Mouse (Mus musculus) hindbrain, embryonic 16.5 days (tissue): ENCODE data around the gene Samd14. TPM values are rescaled to one million over a fixed set of nuclear protein-coding genes. Genes with fewer than 3 reads are reported as not detected.

Experiments
- ATAC-seq: fragments of 200-750 bp; cut with Nextera tagmentation; 2 replicates; pipeline ENCODE4 v1.8.0; 2017; ENCODE audit warnings: moderate TSS enrichment, moderate library complexity
- H3K27ac ChIP-seq: fragments of 300-500 bp; sonication (generic); 2 replicates; pipeline ENCODE4 v1.5.1; 2014; ENCODE audit warnings: low read depth, mild to moderate bottlenecking, control low read depth, low read length, moderate library complexity
- H3K27me3 ChIP-seq: fragments of 300-500 bp; sonication (generic); replicated peaks from 2 replicates; pipeline ENCODE4 v1.6.1; 2014; ENCODE audit warnings: low read length; ENCODE audit not compliant: control insufficient read depth, insufficient read depth
- H3K36me3 ChIP-seq: fragments of 300-500 bp; sonication (generic); 2 replicates; pipeline ENCODE4 v1.6.1; 2014; ENCODE audit warnings: mild to moderate bottlenecking, low read length, moderate library complexity, mixed read lengths; ENCODE audit not compliant: control insufficient read depth, insufficient read depth
- H3K4me1 ChIP-seq: fragments of 300-500 bp; sonication (generic); 2 replicates; pipeline ENCODE4 v1.6.1; 2014; ENCODE audit warnings: low read depth, low read length; ENCODE audit not compliant: control insufficient read depth, insufficient read depth
- H3K4me2 ChIP-seq: fragments of 300-500 bp; sonication (generic); 2 replicates; pipeline ENCODE4 v1.6.1; 2014; ENCODE audit warnings: mild to moderate bottlenecking, low read length, control low read depth, moderate library complexity
- H3K4me3 ChIP-seq: fragments of 300-500 bp; sonication (generic); 2 replicates; pipeline ENCODE4 v1.5.1; 2014; ENCODE audit warnings: mild to moderate bottlenecking, low read length, control low read depth, moderate library complexity
- H3K9ac ChIP-seq: fragments of 300-500 bp; sonication (generic); 2 replicates; pipeline ENCODE4 v1.6.1; 2014; ENCODE audit warnings: low read depth, mild to moderate bottlenecking, control low read depth, low read length, moderate library complexity
- H3K9me3 ChIP-seq: fragments of 300-500 bp; sonication (generic); 2 replicates; pipeline ENCODE4 v1.6.1; 2014; ENCODE audit warnings: mild to moderate bottlenecking, low read length, moderate library complexity; ENCODE audit not compliant: control insufficient read depth
- WGBS: fragments of 180-500 bp; shearing (Covaris S2); extraction: QIAGEN DNeasy Blood & Tissue Kit; methylation state at CpG from one replicate; pipeline ENCODE4 v1.1.7; 2014; 5-methylcytosine and 5-hydroxymethylcytosine counted together
- polyA plus RNA-seq: library from polyadenylated mRNA; unstranded; fragments of >200 nt; fragmentation: Nextera tagmentation; extraction: Ambion mirVana; gene quantifications from 2 replicates; pipeline ENCODE4 v1.2.1, GENCODE M21; 2015

The Samd14 gene
- polyA plus RNA-seq, 1 experiment from 2014 or later = 160 TPM

GRCm38 (mm10) chr11:95001584-95002347 lies 7.9 kb upstream of the Samd14 start:
- peaks cover 26% of the 10 kb centered on the region for H3K4me1 ChIP-seq
- WGBS = 86% methylated on average over 21 of the region's 21 CpGs
- peaks cover 44% of the 10 kb centered on the region for H3K36me3 ChIP-seq
- H3K9me3 ChIP-seq = no peaks in the 10 kb centered on the region
- H3K4me2 ChIP-seq = no peak overlapping the region
- H3K27ac ChIP-seq = no peak overlapping the region
- no peak for ATAC-seq
- no peaks in the 10 kb centered on the region for H3K27me3 ChIP-seq
- no peak overlapping the region for H3K4me3 ChIP-seq
- no peak overlapping the region for H3K9ac ChIP-seq

- Histone ChIP-seq H3K9me3 (no peaks in the 10 kb centered on the region), H3K4me2 (no peak overlapping the region), H3K36me3 (peaks cover 42% of the 10 kb centered on the region), H3K4me3 (no peak overlapping the region), H3K27me3 (no peaks in the 10 kb centered on the region), H3K9ac (no peak overlapping the region), H3K4me1 (peaks cover 33% of the 10 kb centered on the region), H3K27ac (no peak overlapping the region)
- ATAC-seq = no peak
- WGBS = 94% methylated on average over 8 of the region's 8 CpGs
Measured at GRCm38 (mm10) chr11:95002705-95003104, 7.0 kb upstream of the Samd14 start.

- H3K9me3 ChIP-seq = no peaks in the 10 kb centered on the region
- no peak overlapping the region for H3K9ac ChIP-seq
- no peaks in the 10 kb centered on the region for H3K27me3 ChIP-seq
- ATAC-seq = no peak
- H3K36me3 ChIP-seq = peaks cover 42% of the 10 kb centered on the region
- H3K27ac ChIP-seq = no peak overlapping the region; the same call in 1 of the 2 replicates
- no peak overlapping the region for H3K4me3 ChIP-seq
- WGBS = 83% methylated on average over 12 of the region's 12 CpGs
- no peak overlapping the region; the same call in 1 of the 2 replicates for H3K4me2 ChIP-seq
- H3K4me1 ChIP-seq = peaks cover 38% of the 10 kb centered on the region
Measured at GRCm38 (mm10) chr11:95004136-95004936, 5.3 kb upstream of the Samd14 start.

GRCm38 (mm10) chr11:95004937-95005198 lies 4.8 kb upstream of the Samd14 start:
- no peak overlapping the region for H3K27ac ChIP-seq
- no peak overlapping the region for H3K4me3 ChIP-seq
- 54% methylated on average over 6 of the region's 6 CpGs for WGBS

GRCm38 (mm10) chr11:95006038-95006437 lies 3.6 kb upstream of the Samd14 start:
- 32% methylated on average over 4 of the region's 4 CpGs for WGBS
- Histone ChIP-seq H3K9me3 (no peaks in the 10 kb centered on the region), H3K36me3 (peaks cover 34% of the 10 kb centered on the region), H3K27ac (peak overlapping the region; percentile 84), H3K27me3 (no peaks in the 10 kb centered on the region), H3K4me1 (peaks cover 31% of the 10 kb centered on the region), H3K9ac (peak overlapping the region; percentile 52), H3K4me3 (no peak overlapping the region), H3K4me2 (peak overlapping the region; percentile 69)
- ATAC-seq = no peak

More at GRCm38 (mm10) chr11:95004937-95005198, 4.8 kb upstream of the Samd14 start:
- Histone ChIP-seq H3K36me3 (peaks cover 42% of the 10 kb centered on the region), H3K4me1 (peaks cover 38% of the 10 kb centered on the region), H3K9me3 (no peaks in the 10 kb centered on the region), H3K9ac (no peak overlapping the region), H3K4me2 (no peak overlapping the region), H3K27me3 (no peaks in the 10 kb centered on the region)
- ATAC-seq = no peak

GRCm38 (mm10) chr11:95006525-95007219 lies 3.0 kb upstream of the Samd14 start:
- Histone ChIP-seq H3K4me2 (peak overlapping the region; percentile 69), H3K9ac (peak overlapping the region; percentile 52), H3K27ac (peak overlapping the region; percentile 84), H3K4me1 (peaks cover 34% of the 10 kb centered on the region), H3K9me3 (no peaks in the 10 kb centered on the region), H3K4me3 (peak overlapping the region; percentile 37), H3K36me3 (peaks cover 30% of the 10 kb centered on the region), H3K27me3 (no peaks in the 10 kb centered on the region)
- ATAC-seq = peak; percentile 51
- 2% methylated on average over 27 of the region's 27 CpGs for WGBS

GRCm38 (mm10) chr11:95007418-95007817 lies 2.3 kb upstream of the Samd14 start:
- WGBS = 73% methylated on average over 3 of the region's 3 CpGs
- Histone ChIP-seq H3K9me3 (no peaks in the 10 kb centered on the region), H3K27ac (no peak overlapping the region; the same call in 1 of the 2 replicates), H3K27me3 (no peaks in the 10 kb centered on the region), H3K36me3 (peaks cover 22% of the 10 kb centered on the region), H3K4me2 (peak overlapping the region; percentile 69), H3K9ac (no peak overlapping the region), H3K4me3 (no peak overlapping the region), H3K4me1 (peaks cover 41% of the 10 kb centered on the region)
- no peak for ATAC-seq

- peaks cover 53% of the 10 kb centered on the region for H3K4me1 ChIP-seq
Measured at GRCm38 (mm10) chr11:95008661-95009628, 734 bp upstream of the Samd14 start.

More at GRCm38 (mm10) chr11:95008661-95009628, 734 bp upstream of the Samd14 start:
- peak overlapping the region; percentile 99 for H3K9ac ChIP-seq
- WGBS = 30% methylated on average over 15 of the region's 15 CpGs
- peak overlapping the region; percentile 92 for H3K4me3 ChIP-seq
- H3K36me3 ChIP-seq = peaks cover 13% of the 10 kb centered on the region
- ATAC-seq = peak; percentile 11; the same call in 1 of the 2 replicates
- H3K27ac ChIP-seq = peak overlapping the region; percentile 98
- peak overlapping the region; percentile 82 for H3K4me2 ChIP-seq
- H3K27me3 ChIP-seq = no peaks in the 10 kb centered on the region
- H3K9me3 ChIP-seq = no peaks in the 10 kb centered on the region
